Mouse (Mus musculus): ENCODE results near the gene Oard1.

DNA sequence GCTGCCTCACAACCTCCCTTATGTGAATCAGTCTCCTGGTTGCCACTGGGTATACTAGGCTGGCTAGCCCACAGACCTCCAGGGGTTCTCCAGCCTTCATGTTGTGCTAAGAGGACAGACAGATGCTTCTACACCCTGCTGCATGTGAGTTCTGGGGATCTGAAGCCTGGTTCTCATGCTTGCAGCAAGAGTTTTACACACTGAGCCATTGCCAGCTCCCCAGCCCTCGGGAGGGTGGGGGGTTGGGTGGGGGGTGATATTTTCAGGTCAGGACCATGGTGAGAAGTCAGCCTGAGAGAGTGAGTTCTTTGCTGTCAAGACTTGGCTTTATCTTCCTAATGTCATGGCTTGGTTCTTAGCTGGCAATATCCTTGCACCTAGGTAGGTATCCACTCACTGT is 9.0 kb downstream of the Oard1 start:
- TF ChIP-seq CTCF (IDR thresholded peaks at IDR 0.05; ENCODE audit: extremely low read depth, insufficient read length, insufficient replicate concordance, low read depth, low read length) (no peak), POLR2A (IDR thresholded peaks at IDR 0.05; ENCODE audit: low read depth, low read length) (no peak)

All from small intestine, adult 2 months (tissue).